Mouse (Mus musculus) embryonic fibroblast, embryonic 13.5 days (primary cell): ENCODE measurements around the gene Klf9.

Experiments
- CTCF ChIP-seq: IDR thresholded peaks from 2 replicates; pipeline ENCODE4 v1.5.1; 2011; ENCODE audit warnings: mild to moderate bottlenecking, control low read depth, low read length, moderate library complexity, borderline replicate concordance; ENCODE audit not compliant: insufficient read depth
- POLR2A ChIP-seq: IDR thresholded peaks from 2 replicates; pipeline ENCODE4 v1.6.1; 2011; ENCODE audit warnings: low read depth, mild to moderate bottlenecking, control low read depth, low read length, moderate library complexity

- TF ChIP-seq CTCF (no peak), POLR2A (no peak)
Observed at GRCm38 (mm10) chr19:23147026-23147966, 6.3 kb downstream of the Klf9 start.
